Mouse (Mus musculus) limb, embryonic 15.5 days (tissue): ENCODE data around the gene Pde4b. TPM values are rescaled to one million over a fixed set of nuclear protein-coding genes. Genes with fewer than 3 reads are reported as not detected.

Experiments
- ATAC-seq: fragments of 200-750 bp; cut with Nextera tagmentation; 2 replicates; pipeline ENCODE4 v1.8.0; 2017; ENCODE audit warnings: low read depth, moderate TSS enrichment; ENCODE audit not compliant: insufficient number of reproducible peaks, low FRiP score, low TSS enrichment
- H3K27ac ChIP-seq: fragments of 300-500 bp; sonication (generic); 2 replicates; pipeline ENCODE4 v1.5.1; 2015; ENCODE audit warnings: moderate library complexity, mild to moderate bottlenecking, inconsistent platforms
- H3K27me3 ChIP-seq: fragments of 300-500 bp; sonication (generic); 2 replicates; pipeline ENCODE4 v1.6.1; 2015; ENCODE audit warnings: inconsistent platforms
- H3K36me3 ChIP-seq: fragments of 300-500 bp; sonication (generic); 2 replicates; pipeline ENCODE4 v1.6.1; 2015; ENCODE audit warnings: inconsistent platforms
- H3K4me1 ChIP-seq: fragments of 300-500 bp; sonication (generic); 2 replicates; pipeline ENCODE4 v1.6.1; 2015; ENCODE audit warnings: inconsistent platforms
- H3K4me2 ChIP-seq: fragments of 300-500 bp; sonication (generic); 2 replicates; pipeline ENCODE4 v1.6.1; 2015; ENCODE audit warnings: mild to moderate bottlenecking, inconsistent platforms
- H3K4me3 ChIP-seq: fragments of 300-500 bp; sonication (generic); 2 replicates; pipeline ENCODE4 v1.5.1; 2015; ENCODE audit warnings: mild to moderate bottlenecking, inconsistent platforms
- H3K9ac ChIP-seq: fragments of 300-500 bp; sonication (generic); 2 replicates; pipeline ENCODE4 v1.6.1; 2015; ENCODE audit warnings: inconsistent platforms
- H3K9me3 ChIP-seq: fragments of 300-500 bp; sonication (generic); 2 replicates; pipeline ENCODE4 v1.6.1; 2016; ENCODE audit warnings: inconsistent platforms
- WGBS: fragments of 180-500 bp; shearing (Covaris S2); methylation state at CpG from one replicate; pipeline ENCODE4 v1.1.7; 2015; 5-methylcytosine and 5-hydroxymethylcytosine counted together
- polyA plus RNA-seq: library from polyadenylated mRNA; unstranded; fragments of >200 nt; fragmentation: Nextera tagmentation; extraction: Ambion mirVana; gene quantifications from 2 replicates; pipeline ENCODE4 v1.2.1, GENCODE M21; 2015

Gene Pde4b
- polyA plus RNA-seq, 1 experiment from 2014 or later = 20.1 TPM

DNA sequence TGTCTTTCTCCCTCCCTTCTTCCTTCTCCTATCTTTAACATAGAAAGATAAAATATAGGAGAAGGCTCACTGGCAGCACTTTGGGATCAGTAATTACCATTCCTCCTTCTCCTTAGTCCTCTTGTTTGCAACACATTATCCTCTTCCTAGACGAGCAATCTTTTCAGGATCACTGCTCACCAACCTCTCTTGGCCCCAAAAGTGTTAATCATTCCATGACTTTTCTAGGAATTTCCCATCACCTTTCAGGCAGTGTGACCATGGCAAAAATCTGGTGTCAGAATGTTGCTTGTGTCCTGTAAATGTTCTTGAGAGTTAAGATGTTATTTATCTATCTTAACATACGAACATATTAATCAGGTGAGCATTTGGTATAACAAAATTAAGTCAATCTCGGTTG is 369.1 kb downstream of the Pde4b start:
- Histone ChIP-seq H3K9ac (no peak overlapping the region), H3K36me3 (no peaks in the 10 kb centered on the region), H3K27me3 (no peaks in the 10 kb centered on the region), H3K27ac (no peak overlapping the region), H3K4me2 (no peak overlapping the region), H3K9me3 (no peaks in the 10 kb centered on the region), H3K4me3 (no peak overlapping the region), H3K4me1 (no peaks in the 10 kb centered on the region)
- 71% methylated on average over 3 of the region's 3 CpGs for WGBS
- ATAC-seq = no peak

DNA sequence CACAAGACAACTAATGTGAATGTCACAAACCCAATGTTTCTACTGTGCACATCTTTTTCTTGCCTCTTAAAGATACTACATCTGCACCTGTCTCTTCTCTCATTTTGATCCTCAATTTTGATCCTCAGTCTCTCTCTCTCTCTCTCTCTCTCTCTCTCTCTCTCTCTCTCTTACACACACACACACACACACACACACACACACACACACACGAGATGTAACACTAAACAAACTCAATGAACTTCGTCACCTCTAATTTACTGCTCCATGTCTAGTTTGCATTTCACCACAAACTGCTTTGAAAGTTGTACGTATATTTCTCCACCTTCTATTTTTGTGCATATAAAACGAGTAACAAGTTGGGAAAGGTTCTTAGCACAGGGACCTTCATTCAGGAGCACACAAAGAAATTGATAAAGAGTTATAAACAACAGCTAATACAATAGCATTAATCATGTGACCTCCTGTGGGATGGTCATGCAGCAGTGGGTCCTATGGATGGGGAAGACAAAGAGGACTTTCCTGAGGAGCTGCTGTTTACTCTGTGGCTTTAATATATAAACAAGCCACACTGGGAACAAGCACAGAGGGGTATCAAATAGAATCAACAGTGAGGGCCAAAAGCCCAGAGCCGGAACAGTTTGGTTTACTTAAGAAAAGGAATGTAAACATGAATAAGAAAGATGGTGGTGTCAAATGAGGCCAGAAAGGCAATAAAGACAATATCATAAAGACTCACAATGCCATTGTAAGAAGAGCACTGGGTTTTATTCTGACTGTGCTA is 372.1 kb downstream of the Pde4b start:
- no peaks in the 10 kb centered on the region for H3K36me3 ChIP-seq
- no peaks in the 10 kb centered on the region for H3K9me3 ChIP-seq
- ATAC-seq = no peak
- H3K27me3 ChIP-seq = no peaks in the 10 kb centered on the region
- no peak overlapping the region for H3K4me2 ChIP-seq
- 61% methylated on average over 5 of the region's 5 CpGs for whole genome bisulfite sequencing
- H3K4me3 ChIP-seq = no peak overlapping the region
- H3K9ac ChIP-seq = no peak overlapping the region
- H3K27ac ChIP-seq = no peak overlapping the region
- no peaks in the 10 kb centered on the region for H3K4me1 ChIP-seq

- 52% methylated on average over 3 of the region's 3 CpGs for WGBS
- H3K9ac ChIP-seq = no peak overlapping the region
- no peak overlapping the region for H3K4me2 ChIP-seq
- no peaks in the 10 kb centered on the region for H3K36me3 ChIP-seq
- H3K27ac ChIP-seq = no peak overlapping the region
- ATAC-seq = no peak
- no peaks in the 10 kb centered on the region for H3K27me3 ChIP-seq
- H3K9me3 ChIP-seq = no peaks in the 10 kb centered on the region
- H3K4me1 ChIP-seq = no peaks in the 10 kb centered on the region
- no peak overlapping the region for H3K4me3 ChIP-seq
Observed at GRCm38 (mm10) chr4:102478104-102478503, 390.8 kb downstream of the Pde4b start.

GRCm38 (mm10) chr4:102478860-102479259 is 391.5 kb downstream of the Pde4b start:
- Histone ChIP-seq H3K4me3 (no peak overlapping the region), H3K9ac (no peak overlapping the region), H3K27ac (no peak overlapping the region), H3K36me3 (no peaks in the 10 kb centered on the region), H3K27me3 (no peaks in the 10 kb centered on the region), H3K9me3 (no peaks in the 10 kb centered on the region), H3K4me2 (no peak overlapping the region), H3K4me1 (no peaks in the 10 kb centered on the region)
- 72% methylated on average over 7 of the region's 7 CpGs for WGBS
- ATAC-seq = no peak

DNA sequence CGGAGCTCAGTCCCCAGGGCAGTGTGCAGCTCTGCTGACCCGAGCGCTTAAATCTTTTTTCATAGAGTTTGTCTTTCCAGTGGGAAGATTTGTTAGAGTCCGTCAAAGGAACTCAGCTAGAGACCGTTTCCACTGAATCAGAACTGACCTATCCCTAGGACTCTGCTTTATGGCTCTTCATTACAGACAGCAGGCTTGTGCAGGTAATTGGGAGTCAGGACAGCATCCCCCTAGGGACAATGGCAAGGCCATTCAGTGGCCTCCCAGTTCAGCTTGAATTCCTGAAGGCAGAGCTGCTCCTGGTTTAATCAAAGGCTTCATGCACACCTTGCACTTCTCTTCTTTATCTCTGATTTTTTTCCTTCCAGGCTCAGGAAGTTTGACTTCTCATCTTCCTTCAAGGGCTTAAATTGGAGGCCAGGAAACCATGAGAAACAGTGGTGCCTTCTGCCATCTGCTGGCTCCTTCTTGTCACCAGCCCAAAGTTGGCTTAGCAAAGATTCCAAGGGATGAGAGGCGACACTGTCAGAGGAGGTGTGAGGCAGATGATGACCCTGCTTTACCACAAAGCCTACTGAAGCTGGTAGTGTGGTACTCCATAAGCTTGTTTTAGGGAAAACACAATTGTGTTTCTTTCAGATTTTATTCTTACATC is 393.6 kb downstream of the Pde4b start:
- 65% methylated on average over 6 of the region's 6 CpGs for WGBS
- Histone ChIP-seq H3K36me3 (no peaks in the 10 kb centered on the region), H3K4me1 (no peaks in the 10 kb centered on the region), H3K4me2 (no peak overlapping the region), H3K9me3 (no peaks in the 10 kb centered on the region), H3K27me3 (no peaks in the 10 kb centered on the region), H3K4me3 (no peak overlapping the region), H3K27ac (no peak overlapping the region), H3K9ac (no peak overlapping the region)
- no peak for ATAC-seq

GRCm38 (mm10) chr4:102483354-102484018 is 396.1 kb downstream of the Pde4b start:
- peaks cover 9% of the 10 kb centered on the region; the same call in 1 of the 2 replicates for H3K4me1 ChIP-seq
- ATAC-seq = no peak
- no peaks in the 10 kb centered on the region for H3K27me3 ChIP-seq
- H3K36me3 ChIP-seq = no peaks in the 10 kb centered on the region
- H3K9ac ChIP-seq = no peak overlapping the region
- no peak overlapping the region for H3K4me2 ChIP-seq
- no peak overlapping the region for H3K4me3 ChIP-seq
- H3K9me3 ChIP-seq = no peaks in the 10 kb centered on the region
- WGBS = 59% methylated on average over 7 of the region's 7 CpGs
- no peak overlapping the region for H3K27ac ChIP-seq

- no peak for ATAC-seq
- no peak overlapping the region for H3K4me3 ChIP-seq
- H3K27ac ChIP-seq = no peak overlapping the region
- H3K9ac ChIP-seq = no peak overlapping the region
- no peak overlapping the region for H3K4me2 ChIP-seq
- peaks cover 9% of the 10 kb centered on the region; the same call in 1 of the 2 replicates for H3K4me1 ChIP-seq
- 75% methylated on average over 2 of the region's 2 CpGs for WGBS
- H3K9me3 ChIP-seq = no peaks in the 10 kb centered on the region
- no peaks in the 10 kb centered on the region for H3K36me3 ChIP-seq
- H3K27me3 ChIP-seq = no peaks in the 10 kb centered on the region
Observed at GRCm38 (mm10) chr4:102484738-102485137, 397.4 kb downstream of the Pde4b start.

GRCm38 (mm10) chr4:102486134-102486920 is 399.0 kb downstream of the Pde4b start:
- no peak for ATAC-seq
- Histone ChIP-seq H3K27me3 (no peaks in the 10 kb centered on the region), H3K4me2 (no peak overlapping the region), H3K9me3 (no peaks in the 10 kb centered on the region), H3K9ac (no peak overlapping the region), H3K4me1 (peaks cover 12% of the 10 kb centered on the region), H3K4me3 (no peak overlapping the region), H3K36me3 (no peaks in the 10 kb centered on the region), H3K27ac (no peak overlapping the region)
- 60% methylated on average over 4 of the region's 4 CpGs for WGBS

- Histone ChIP-seq H3K36me3 (no peaks in the 10 kb centered on the region), H3K4me1 (peaks cover 15% of the 10 kb centered on the region), H3K4me3 (no peak overlapping the region), H3K4me2 (no peak overlapping the region), H3K27ac (no peak overlapping the region), H3K9me3 (no peaks in the 10 kb centered on the region), H3K27me3 (no peaks in the 10 kb centered on the region), H3K9ac (no peak overlapping the region)
- 78% methylated on average over 3 of the region's 3 CpGs for WGBS
- ATAC-seq = no peak
Observed at GRCm38 (mm10) chr4:102486921-102487240, 399.5 kb downstream of the Pde4b start.

DNA sequence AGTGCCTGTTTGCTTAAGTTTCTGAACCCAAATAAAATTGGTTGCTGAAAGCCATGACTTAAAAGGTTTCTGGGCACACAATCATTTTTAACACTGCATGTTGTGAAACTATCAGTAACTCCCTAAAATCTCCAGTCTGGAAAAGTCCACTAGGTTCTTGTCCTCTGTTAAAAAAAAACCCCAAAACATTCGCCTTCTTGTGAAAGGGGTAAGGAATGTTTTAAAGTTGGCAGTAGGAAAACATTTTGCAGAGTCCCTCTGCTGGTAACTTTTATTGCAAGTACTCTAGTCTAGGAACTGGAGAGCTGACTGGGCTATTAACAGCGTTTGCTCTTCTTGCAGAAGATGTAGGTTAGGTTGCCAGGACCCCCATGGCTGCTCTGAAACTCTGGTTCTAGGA is 400.7 kb downstream of the Pde4b start:
- no peak; the same call in 1 of the 2 replicates for ATAC-seq
- H3K4me3 ChIP-seq = no peak overlapping the region
- no peak overlapping the region for H3K9ac ChIP-seq
- H3K27ac ChIP-seq = no peak overlapping the region
- H3K4me2 ChIP-seq = no peak overlapping the region
- H3K4me1 ChIP-seq = peaks cover 15% of the 10 kb centered on the region
- no peaks in the 10 kb centered on the region for H3K36me3 ChIP-seq
- no peaks in the 10 kb centered on the region for H3K27me3 ChIP-seq
- no peaks in the 10 kb centered on the region for H3K9me3 ChIP-seq
- WGBS = 17% methylated on average over 2 of the region's 2 CpGs

GRCm38 (mm10) chr4:102491468-102492123 is 404.3 kb downstream of the Pde4b start:
- Histone ChIP-seq H3K9me3 (no peaks in the 10 kb centered on the region), H3K27ac (no peak overlapping the region), H3K4me2 (no peak overlapping the region), H3K4me3 (no peak overlapping the region), H3K4me1 (peaks cover 31% of the 10 kb centered on the region), H3K36me3 (no peaks in the 10 kb centered on the region), H3K9ac (no peak overlapping the region), H3K27me3 (no peaks in the 10 kb centered on the region; the same call in 1 of the 2 replicates)
- ATAC-seq = no peak
- 30% methylated on average over 11 of the region's 11 CpGs for WGBS
